Mouse (Mus musculus): Measurements from ENCODE around the gene Tbc1d22a.

Gene Tbc1d22a

GRCm38 (mm10) chr15:86491434-86492099, 277.3 kb downstream of the Tbc1d22a start:
- no peak for DNase-seq (ENCODE audit: inconsistent age in 2 of 2, low spot score in 1 of 2)

- no peak for DNase-seq (ENCODE audit: inconsistent age in 2 of 2, low spot score in 1 of 2)
Measured at GRCm38 (mm10) chr15:86492636-86493035, 278.4 kb downstream of the Tbc1d22a start.

GRCm38 (mm10) chr15:86496209-86496608, 281.9 kb downstream of the Tbc1d22a start:
- DNase-seq (ENCODE audit: inconsistent age in 2 of 2, low spot score in 1 of 2), result no peak

- no peak for DNase-seq (ENCODE audit: inconsistent age in 2 of 2, low spot score in 1 of 2)
Measured at GRCm38 (mm10) chr15:86496646-86497045, 282.4 kb downstream of the Tbc1d22a start.

GRCm38 (mm10) chr15:86500536-86500935, 286.3 kb downstream of the Tbc1d22a start:
- DNase-seq (ENCODE audit: inconsistent age in 2 of 2, low spot score in 1 of 2), result no peak

DNA sequence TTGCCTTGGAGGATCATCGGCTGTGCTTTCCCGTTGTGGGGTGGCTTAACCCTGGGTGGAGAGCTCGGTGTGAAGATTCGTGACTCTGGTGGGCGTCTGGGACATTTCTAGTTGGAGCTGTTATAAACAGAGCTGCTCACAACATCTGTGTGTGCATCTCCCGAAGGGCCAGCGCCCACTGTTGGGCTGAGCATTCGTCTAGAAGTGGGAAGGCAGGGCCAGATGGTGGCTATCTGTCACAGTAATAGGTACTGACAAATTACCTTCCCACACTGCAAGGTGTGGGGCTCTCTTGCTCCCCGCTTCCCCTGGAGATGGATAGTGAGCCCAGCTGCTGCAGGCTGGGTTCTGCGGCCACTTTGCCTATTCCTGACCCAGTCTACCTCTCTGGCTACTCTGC, 289.2 kb downstream of the Tbc1d22a start:
- DNase-seq (ENCODE audit: inconsistent age in 2 of 2, low spot score in 1 of 2), result no peak

GRCm38 (mm10) chr15:86506666-86507065, 292.4 kb downstream of the Tbc1d22a start:
- peak in 1 of 2 experiments; percentile 0 for DNase-seq (ENCODE audit: inconsistent age in 2 of 2, low spot score in 1 of 2)

DNA sequence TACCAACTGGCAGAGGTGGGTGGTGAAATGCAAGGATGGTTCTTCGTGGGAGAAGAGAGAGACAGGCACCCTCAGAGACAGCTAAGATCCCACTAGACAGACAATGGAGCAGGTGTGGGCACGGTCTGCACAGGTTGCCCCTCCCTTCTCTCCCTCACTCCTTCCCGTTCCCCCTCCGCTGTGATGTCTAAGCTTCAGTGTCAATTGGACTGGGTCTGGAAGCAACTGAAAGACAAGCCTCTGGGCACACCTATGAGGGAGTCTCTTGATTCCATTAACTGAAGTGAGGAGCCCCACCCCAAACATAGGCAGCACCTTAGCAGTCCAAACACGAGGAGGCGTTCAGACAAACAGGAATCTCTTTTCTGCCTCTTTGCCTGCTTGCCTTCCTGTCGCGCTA, 293.3 kb downstream of the Tbc1d22a start:
- DNase-seq (ENCODE audit: inconsistent age in 2 of 2, low spot score in 1 of 2), result no peak

- DNase-seq (ENCODE audit: inconsistent age in 2 of 2, low spot score in 1 of 2), result no peak
Measured at GRCm38 (mm10) chr15:86508406-86509176, 294.3 kb downstream of the Tbc1d22a start.

- no peak for DNase-seq (ENCODE audit: inconsistent age in 2 of 2, low spot score in 1 of 2)
Measured at GRCm38 (mm10) chr15:86509601-86510000, 295.3 kb downstream of the Tbc1d22a start.

- DNase-seq (ENCODE audit: inconsistent age in 2 of 2, low spot score in 1 of 2), result no peak
Measured at GRCm38 (mm10) chr15:86511181-86511580, 296.9 kb downstream of the Tbc1d22a start.

- DNase-seq (ENCODE audit: inconsistent age in 2 of 2, low spot score in 1 of 2), result no peak
Measured at GRCm38 (mm10) chr15:86513336-86513735, 299.1 kb downstream of the Tbc1d22a start.

GRCm38 (mm10) chr15:86520201-86520600, 305.9 kb downstream of the Tbc1d22a start:
- DNase-seq (ENCODE audit: inconsistent age in 2 of 2, low spot score in 1 of 2), result no peak

GRCm38 (mm10) chr15:86535356-86535755, 321.1 kb downstream of the Tbc1d22a start:
- DNase-seq (ENCODE audit: inconsistent age in 2 of 2, low spot score in 1 of 2), result no peak

DNA sequence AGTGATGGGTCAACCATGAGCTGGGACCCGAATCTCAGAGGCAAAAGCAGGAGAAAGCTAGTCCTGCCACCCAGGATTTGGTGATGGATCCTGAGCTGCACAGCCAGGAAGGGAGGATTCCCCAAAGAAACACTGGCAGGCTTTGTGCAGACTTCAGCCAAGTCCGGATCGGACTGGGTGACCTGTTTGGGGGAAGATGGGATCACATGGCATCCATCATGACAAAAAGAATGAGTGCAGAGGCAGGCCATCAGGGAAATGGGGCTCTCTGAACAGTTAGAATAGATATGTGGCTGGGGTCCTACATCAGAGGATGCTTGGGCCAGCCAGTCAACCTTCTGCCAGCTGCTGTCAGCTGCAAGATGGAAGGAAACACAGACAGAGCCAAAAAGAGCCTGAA, 328.1 kb downstream of the Tbc1d22a start:
- DNase-seq (ENCODE audit: inconsistent age in 2 of 2, low spot score in 1 of 2), result no peak

DNA sequence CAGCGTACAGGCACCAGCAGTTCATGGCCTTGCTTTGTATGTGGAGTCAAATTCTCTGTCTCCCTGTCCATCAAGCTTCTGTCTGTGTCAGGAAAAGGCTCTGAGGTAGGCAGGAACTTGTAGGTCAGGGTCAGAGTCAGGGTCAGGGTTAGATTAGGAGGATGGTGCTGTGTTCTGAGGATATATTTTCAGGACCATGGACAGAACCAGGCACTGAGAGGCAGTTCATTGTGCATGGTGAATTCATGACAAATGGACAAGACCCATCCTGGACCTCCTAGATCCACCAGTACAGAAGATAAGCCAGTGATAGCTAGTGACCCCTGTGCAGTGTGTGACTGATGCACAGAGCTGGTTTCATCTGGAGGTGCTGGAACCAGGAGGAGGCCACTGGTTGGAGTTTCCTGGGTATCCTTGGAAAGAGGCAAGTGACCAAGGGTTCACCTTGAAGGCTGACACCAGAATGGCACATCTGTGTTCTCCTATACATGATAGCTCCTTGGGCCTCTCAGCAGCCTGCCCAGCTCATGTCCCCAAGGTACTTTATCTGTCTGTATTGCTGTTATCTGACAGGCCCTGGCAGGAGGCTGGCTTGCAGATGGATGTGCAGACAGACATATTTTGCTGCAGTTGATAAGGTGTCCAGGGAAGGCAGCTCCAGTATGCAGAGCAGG, 330.0 kb downstream of the Tbc1d22a start:
- peak in 1 of 2 experiments; percentile 33 for DNase-seq (ENCODE audit: inconsistent age in 2 of 2, low spot score in 1 of 2)
